In genomic region chr7:65901231-65901630, GRCm38 (mm10) we compare ENCODE assay signal across 20 mouse cellular contexts. TPM values are rescaled to one million over a fixed set of nuclear protein-coding genes. Genes with fewer than 3 reads are reported as not detected.
"Had no signal": no experiment of that assay in that cellular context is flagged by ENCODE, and none has a peak within 500 bp of the region (broad histone marks: within the 10 kb centered on the region; RNA-seq: fewer than 3 reads in every experiment).

No protein-coding gene starts in this region.

- H3K9me3 ChIP-seq: midbrain, embryonic 10.5 days; midbrain, embryonic 12.5 days; neural tube, embryonic 13.5 days; neural tube, embryonic 15.5 days had no signal

- H3K9ac ChIP-seq: lung, embryonic 14.5 days; midbrain, embryonic 12.5 days; neural tube, embryonic 13.5 days; neural tube, embryonic 15.5 days had no signal

- H3K27ac ChIP-seq: midbrain, embryonic 10.5 days; midbrain, embryonic 12.5 days; neural tube, embryonic 13.5 days; neural tube, embryonic 15.5 days had no signal

- DNase-seq: lung, adult 18-20 months; lung, embryonic 14.5 days; lung, postnatal 10 days; lung, postnatal 4 days; midbrain, embryonic 14.5 days; retina, postnatal 1 day; right cerebral cortex, adult 18-20 months; right cerebral cortex, postnatal 25 days; right cerebral cortex, postnatal 4 days; spleen, adult 18-20 months; thymus, adult 18-20 months; thymus, postnatal 14 days; thymus, postnatal 36 days had no signal

- H3K27me3 ChIP-seq: midbrain, embryonic 12.5 days; neural tube, embryonic 15.5 days had no signal

- H3K4me2 ChIP-seq: lung, embryonic 14.5 days; midbrain, embryonic 12.5 days; neural tube, embryonic 13.5 days; neural tube, embryonic 15.5 days had no signal

- H3K4me3 ChIP-seq: midbrain, embryonic 10.5 days; midbrain, embryonic 12.5 days; myocyte; neural tube, embryonic 13.5 days; neural tube, embryonic 15.5 days had no signal

- H3K36me3 ChIP-seq: midbrain, embryonic 10.5 days; midbrain, embryonic 12.5 days; neural tube, embryonic 13.5 days; neural tube, embryonic 15.5 days had no signal

- ATAC-seq: midbrain, embryonic 16.5 days had no signal

RNA-seq across cellular contexts. Expression of gene Pcsk6, which starts 39.7 kb away (rescaled TPM):
- total RNA-seq: megakaryocyte, adult 5-6 weeks had no signal
